Mouse (Mus musculus) heart, adult 2 months (tissue): ENCODE measurements around the gene Cep170b. TPM values are rescaled to one million over a fixed set of nuclear protein-coding genes. Genes with fewer than 3 reads are reported as not detected.
A peak's percentile ranks its signal among the peaks of the same experiment; 100 is the strongest.

Source experiments
- DNase-seq, 2 experiments: peaks; one replicate each; pipeline ENCODE4 v3.0.0; 2021
- H3K27ac ChIP-seq: fragments of 200-600 bp; 2 replicates; pipeline ENCODE4 v1.8.1; 2022
- H3K27me3 ChIP-seq: fragments of 200-500 bp; 2 replicates; pipeline ENCODE4 v1.6.1; 2012; ENCODE audit warnings: mild to moderate bottlenecking, low read length, inconsistent platforms, mixed read lengths; ENCODE audit not compliant: control insufficient read depth, insufficient read depth
- H3K36me3 ChIP-seq: fragments of 200-500 bp; 2 replicates; pipeline ENCODE4 v1.6.1; 2012; ENCODE audit warnings: low read length, inconsistent platforms; ENCODE audit not compliant: control insufficient read depth, insufficient read depth
- H3K4me1 ChIP-seq: fragments of 200-500 bp; 2 replicates; pipeline ENCODE4 v1.6.1; 2011; ENCODE audit warnings: low read length; ENCODE audit not compliant: control insufficient read depth, insufficient read depth
- H3K4me3 ChIP-seq: fragments of 200-600 bp; 2 replicates; pipeline ENCODE4 v1.8.1; 2022
- H3K79me2 ChIP-seq: fragments of 200-500 bp; replicated peaks from 2 replicates; pipeline ENCODE4 v1.6.1; 2012; ENCODE audit warnings: mild to moderate bottlenecking, inconsistent platforms, low read length, moderate library complexity, mixed read lengths; ENCODE audit not compliant: control insufficient read depth, insufficient read depth
- H3K9ac ChIP-seq: fragments of 200-500 bp; 2 replicates; pipeline ENCODE4 v1.6.1; 2012; ENCODE audit warnings: low read depth, mild to moderate bottlenecking, control low read depth, inconsistent platforms, low read length, mixed read lengths
- CTCF ChIP-seq: fragments of 200-600 bp; IDR thresholded peaks from 2 replicates; pipeline ENCODE4 v1.8.1; 2022; ENCODE audit warnings: antibody characterized with exemption, mild to moderate bottlenecking, moderate library complexity
- EP300 ChIP-seq: fragments of 200-500 bp; IDR thresholded peaks from 2 replicates; pipeline ENCODE4 v1.6.1; 2011; ENCODE audit warnings: low read depth, low read length, control low read depth; ENCODE audit not compliant: insufficient read depth
- POLR2A ChIP-seq: fragments of 200-500 bp; IDR thresholded peaks from 2 replicates; pipeline ENCODE4 v1.6.1; 2011; ENCODE audit warnings: mild to moderate bottlenecking, low read depth, low read length, control low read depth; ENCODE audit not compliant: insufficient read depth
- WGBS: fragments of 180-500 bp; shearing (Covaris S2); methylation state at CpG from one replicate; pipeline ENCODE4 v1.1.7; 2018; 5-methylcytosine and 5-hydroxymethylcytosine counted together
- intact Hi-C: fragments of 180-260 bp; cut with DNase I; formaldehyde crosslinking; loops from one replicate; pipeline ENCODE4 v1.15.1; 2025
- polyA plus RNA-seq: library from polyadenylated mRNA; depleted of rRNA; stranded (reverse); fragments of >200 nt; gene quantifications from 2 replicates; pipeline ENCODE4 v1.2.3, GENCODE M21; 2012
- total RNA-seq, 2 experiments: library from RNA; stranded (reverse); gene quantifications; 2 replicates each; pipeline ENCODE4 v1.2.3; 2021

Cep170b gene
- total and polyA plus RNA-seq, 3 experiments = 10.7 to 11.5 (median 10.8) TPM

DNA sequence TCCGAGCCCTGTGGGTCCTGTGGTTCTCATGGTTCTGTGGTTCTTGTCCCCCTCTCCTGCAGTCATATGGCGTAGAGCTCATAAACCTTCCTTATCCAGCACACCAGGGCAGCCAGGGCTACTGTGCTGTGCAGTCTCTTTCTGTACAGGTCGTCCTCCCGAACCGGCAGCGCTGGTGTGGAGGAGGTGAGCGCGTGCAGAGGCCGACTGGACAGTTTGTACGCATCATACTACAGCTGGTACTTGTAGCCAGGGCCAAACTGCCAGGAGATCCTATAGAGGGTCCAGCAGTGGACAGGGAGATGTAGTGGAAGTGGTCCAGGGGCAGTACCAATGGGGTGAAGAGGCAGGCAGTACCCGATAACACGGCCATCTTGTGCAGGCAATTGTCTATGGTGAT lies 30.7 kb downstream of the Cep170b start:
- H3K27ac ChIP-seq = no peak overlapping the region
- H3K4me3 ChIP-seq = no peak overlapping the region
- TF ChIP-seq EP300 (no peak), POLR2A (no peak), CTCF (no peak)
- H3K36me3 ChIP-seq = no peaks in the 10 kb centered on the region
- no peak for DNase-seq
- H3K27me3 ChIP-seq = peaks cover 1% of the 10 kb centered on the region; the same call in 1 of the 2 replicates
- no peak overlapping the region for H3K9ac ChIP-seq
- H3K79me2 ChIP-seq = no peaks in the 10 kb centered on the region
- intact Hi-C loops = no loop called here
- 80% methylated on average over 12 of the region's 12 CpGs for WGBS
- H3K4me1 ChIP-seq = no peaks in the 10 kb centered on the region

DNA sequence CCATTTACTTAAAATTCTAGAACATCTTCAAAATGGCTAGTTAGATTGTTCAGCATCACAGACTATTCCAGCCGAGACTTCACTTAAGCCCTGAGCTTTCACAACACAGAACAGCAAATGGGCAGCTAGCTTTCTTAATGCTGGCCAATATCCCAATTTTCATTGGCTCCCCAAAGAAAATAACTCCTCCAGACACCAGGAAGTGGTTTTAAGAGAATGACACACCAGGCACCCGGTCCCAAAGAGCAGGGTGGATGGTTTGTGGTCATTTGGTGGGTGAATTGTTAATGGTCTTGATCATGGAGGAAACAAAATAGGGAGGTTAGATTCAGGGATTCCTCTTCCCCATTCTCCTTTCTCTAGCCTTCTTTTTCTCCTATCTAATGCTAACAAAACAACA lies 32.1 kb downstream of the Cep170b start:
- 38% methylated on average over 2 of the region's 2 CpGs for WGBS
- H3K9ac ChIP-seq = no peak overlapping the region
- H3K27ac ChIP-seq = no peak overlapping the region
- H3K4me3 ChIP-seq = no peak overlapping the region
- TF ChIP-seq EP300 = no peak
- TF ChIP-seq CTCF = no peak
- no peak for TF ChIP-seq POLR2A
- H3K36me3 ChIP-seq = no peaks in the 10 kb centered on the region
- H3K27me3 ChIP-seq = peaks cover 1% of the 10 kb centered on the region; the same call in 1 of the 2 replicates
- DNase-seq = no peak
- no peaks in the 10 kb centered on the region for H3K4me1 ChIP-seq
- intact Hi-C loops = no loop called here
- H3K79me2 ChIP-seq = no peaks in the 10 kb centered on the region

DNA sequence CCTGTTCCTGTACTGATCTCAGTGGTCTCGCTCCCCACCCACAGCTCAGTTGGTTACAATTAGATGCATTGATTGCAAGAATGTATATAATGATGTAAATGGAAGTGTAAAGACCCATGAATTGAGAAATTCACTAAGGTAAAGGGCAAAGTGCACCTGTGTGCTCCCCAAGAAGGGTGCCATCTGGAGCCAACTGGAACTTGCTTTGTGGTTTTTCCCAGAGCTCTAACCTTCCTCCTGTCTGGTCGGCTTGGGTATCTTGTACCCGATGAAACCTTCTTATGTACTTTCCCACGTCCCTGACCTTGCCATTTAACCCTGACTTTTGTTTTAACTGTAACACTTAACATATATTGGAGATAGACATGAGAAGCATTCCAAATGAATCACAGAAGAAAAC lies 35.6 kb downstream of the Cep170b start:
- H3K4me3 ChIP-seq = no peak overlapping the region
- no peaks in the 10 kb centered on the region for H3K36me3 ChIP-seq
- no peak overlapping the region for H3K9ac ChIP-seq
- TF ChIP-seq CTCF (no peak), EP300 (no peak), POLR2A (no peak)
- peaks cover 1% of the 10 kb centered on the region; the same call in 1 of the 2 replicates for H3K27me3 ChIP-seq
- H3K4me1 ChIP-seq = no peaks in the 10 kb centered on the region
- no peak for DNase-seq
- intact Hi-C loops = no loop called here
- H3K79me2 ChIP-seq = no peaks in the 10 kb centered on the region
- no peak overlapping the region for H3K27ac ChIP-seq
- WGBS = 77% methylated on average over 4 of the region's 4 CpGs

DNA sequence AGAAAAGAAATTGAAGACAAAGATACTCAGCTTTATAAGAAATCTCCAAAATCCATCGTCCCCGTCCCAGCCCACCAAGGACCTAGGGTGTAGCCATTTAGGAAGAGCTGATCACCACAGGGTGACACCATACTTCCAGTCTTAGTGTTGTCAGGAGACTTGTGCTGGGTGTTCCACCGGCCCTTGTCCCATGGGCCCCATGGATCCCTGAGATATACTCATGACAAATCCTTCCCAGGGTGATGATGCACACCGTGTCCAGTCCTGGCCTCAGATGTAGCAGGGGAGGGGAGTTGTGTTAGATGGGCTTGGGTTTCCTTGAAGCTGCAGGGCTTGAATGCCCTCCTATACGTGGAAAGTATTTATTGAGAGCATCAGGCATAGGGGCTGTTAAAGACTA lies 37.6 kb downstream of the Cep170b start:
- intact Hi-C loops = no loop called here
- H3K4me3 ChIP-seq = no peak overlapping the region
- H3K79me2 ChIP-seq = no peaks in the 10 kb centered on the region
- H3K36me3 ChIP-seq = no peaks in the 10 kb centered on the region
- no peak for TF ChIP-seq EP300
- TF ChIP-seq CTCF = no peak
- no peak overlapping the region for H3K9ac ChIP-seq
- H3K4me1 ChIP-seq = no peaks in the 10 kb centered on the region
- DNase-seq = no peak
- 0 out of 2 replicates have a peak, but pooled peaks cover 1% of the 10 kb centered on the region for H3K27me3 ChIP-seq
- no peak overlapping the region for H3K27ac ChIP-seq
- 78% methylated on average over 5 of the region's 5 CpGs for WGBS

GRCm38 (mm10) chr12:112759471-112759870 lies 39.2 kb downstream of the Cep170b start:
- 89% methylated on average over 3 of the region's 3 CpGs for WGBS
- Histone ChIP-seq H3K9ac (no peak overlapping the region), H3K4me3 (no peak overlapping the region), H3K27me3 (no peaks in the 10 kb centered on the region), H3K27ac (no peak overlapping the region), H3K79me2 (no peaks in the 10 kb centered on the region), H3K4me1 (no peaks in the 10 kb centered on the region), H3K36me3 (no peaks in the 10 kb centered on the region)
- no peak for TF ChIP-seq POLR2A
- TF ChIP-seq EP300 = no peak
- no peak for TF ChIP-seq CTCF
- intact Hi-C loops = no loop called here
- DNase-seq = peak; percentile 1 to 8

DNA sequence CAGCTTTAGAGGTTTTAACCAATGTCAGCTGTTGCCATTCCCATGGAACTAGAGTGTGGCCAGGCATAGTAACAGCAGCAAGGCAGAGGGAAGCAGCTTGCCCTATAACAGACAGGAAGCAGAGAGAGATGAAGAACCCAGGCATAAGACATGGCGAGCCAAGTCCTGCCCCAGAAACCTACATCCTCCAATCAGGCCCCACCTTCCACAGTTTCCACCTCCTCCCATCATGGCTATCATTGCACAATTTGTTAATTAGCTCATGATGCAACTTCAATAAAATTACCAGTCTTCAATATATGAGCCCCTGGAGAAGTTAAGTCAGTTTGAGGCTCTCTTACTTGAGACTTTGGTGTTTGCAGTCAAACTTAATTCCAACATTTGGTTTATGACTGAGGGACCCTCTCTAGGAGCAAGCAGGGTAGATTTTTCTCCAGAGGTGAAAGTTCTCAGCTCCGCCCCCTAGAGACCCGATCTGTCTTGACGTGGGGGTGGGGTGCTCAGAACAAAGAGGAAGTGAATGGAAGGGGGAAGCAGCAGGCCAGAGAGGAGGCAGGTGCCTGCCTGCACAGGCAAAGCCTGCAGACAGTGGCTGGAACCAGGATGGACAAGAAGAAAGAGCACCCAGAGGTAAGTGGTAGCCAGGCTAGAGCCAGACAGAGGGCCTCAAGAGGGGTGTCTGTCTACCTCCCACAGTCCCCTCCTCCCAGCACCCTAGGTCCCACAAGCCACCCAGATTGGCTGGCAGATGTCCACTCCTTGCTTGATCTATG lies 40.1 kb downstream of the Cep170b start, which contains the start of gene Pld4:
Pld4 (plus strand) TSS at position 502 of the 773 bp plus-strand sequence.
- DNase-seq = peak; percentile 43 to 63
- no peaks in the 10 kb centered on the region for H3K4me1 ChIP-seq
- TF ChIP-seq CTCF = no peak
- TF ChIP-seq POLR2A = no peak
- no peak for TF ChIP-seq EP300
- H3K9ac ChIP-seq = no peak within 1 kb of the TSS
- H3K27ac ChIP-seq = no peak within 1 kb of the TSS
- intact Hi-C loops = no loop called here
- 43% methylated on average over 4 of the region's 4 CpGs for WGBS
- no peak within 1 kb of the TSS for H3K4me3 ChIP-seq
- no peaks in the 10 kb centered on the region for H3K27me3 ChIP-seq
- H3K36me3 ChIP-seq = no peaks in the 10 kb centered on the region
- H3K79me2 ChIP-seq = no peaks in the 10 kb centered on the region
